Mouse (Mus musculus) retina, embryonic 14.5 days (tissue): ENCODE measurements around the gene Pwp2.
"Not testable (repeated sequence)": the region's sequence is repeated elsewhere in the genome, so short reads cannot be mapped to it uniquely, and the experiment has no call there.

ENCODE experiments used
- DNase-seq: peaks from one replicate; pipeline ENCODE4 v3.0.0-alpha.2; 2015; ENCODE audit warnings: low spot score

Gene Pwp2

GRCm38 (mm10) chr10:78184531-78185380 lies at the start of gene Pwp2:
Gene Pwp2, minus strand, starts transcription at chr10:78185149.
- peak; percentile 96 for DNase-seq

GRCm38 (mm10) chr10:78233756-78234155 lies 48.8 kb upstream of the Pwp2 start:
- no peak for DNase-seq

GRCm38 (mm10) chr10:78233161-78233560 lies 48.2 kb upstream of the Pwp2 start:
- no peak for DNase-seq

GRCm38 (mm10) chr10:78232301-78232980 lies 47.5 kb upstream of the Pwp2 start:
- no peak for DNase-seq

- DNase-seq: no peak
These were observed 43.6 kb upstream of the Pwp2 start for GRCm38 (mm10) chr10:78228560-78228928.

- DNase-seq: no peak
These were observed 43.1 kb upstream of the Pwp2 start for GRCm38 (mm10) chr10:78227875-78228559.

- no peak for DNase-seq
These were observed 39.2 kb upstream of the Pwp2 start for GRCm38 (mm10) chr10:78224136-78224535.

GRCm38 (mm10) chr10:78222908-78223307 lies 38.0 kb upstream of the Pwp2 start:
- DNase-seq: no peak

- DNase-seq: no peak
These were observed 36.4 kb upstream of the Pwp2 start for GRCm38 (mm10) chr10:78221315-78221714.

GRCm38 (mm10) chr10:78219528-78219927 lies 34.6 kb upstream of the Pwp2 start:
- no peak for DNase-seq

- DNase-seq: no peak
These were observed 33.6 kb upstream of the Pwp2 start for GRCm38 (mm10) chr10:78218576-78218975.

GRCm38 (mm10) chr10:78216376-78217083 lies 31.6 kb upstream of the Pwp2 start:
- DNase-seq: no peak

GRCm38 (mm10) chr10:78214371-78214770 lies 29.4 kb upstream of the Pwp2 start:
- no peak for DNase-seq

- peak; percentile 29 for DNase-seq
These were observed 26.4 kb upstream of the Pwp2 start for GRCm38 (mm10) chr10:78211311-78211710.

GRCm38 (mm10) chr10:78201182-78201581 lies 16.2 kb upstream of the Pwp2 start:
- no peak for DNase-seq

- no peak for DNase-seq
These were observed 8.0 kb upstream of the Pwp2 start for GRCm38 (mm10) chr10:78192933-78193332.

GRCm38 (mm10) chr10:78186076-78186475 lies 1.1 kb upstream of the Pwp2 start:
- DNase-seq: not testable (repeated sequence)

- DNase-seq: no peak
These were observed 404 bp upstream of the Pwp2 start for GRCm38 (mm10) chr10:78185381-78185725.

GRCm38 (mm10) chr10:78183577-78183976 lies 1.4 kb downstream of the Pwp2 start:
- no peak for DNase-seq

GRCm38 (mm10) chr10:78182321-78182720 lies 2.6 kb downstream of the Pwp2 start:
- DNase-seq: no peak

GRCm38 (mm10) chr10:78174474-78174873 lies 10.5 kb downstream of the Pwp2 start:
- no peak for DNase-seq

GRCm38 (mm10) chr10:78171581-78171980 lies 13.4 kb downstream of the Pwp2 start:
- DNase-seq: no peak
